Mouse (Mus musculus): ENCODE measurements around the gene Zfp964. TPM values are rescaled to one million over a fixed set of nuclear protein-coding genes. Genes with fewer than 3 reads are reported as not detected.
A peak's percentile ranks its signal among the peaks of the same experiment; 100 is the strongest.
"Not testable (repeated sequence)": the region's sequence is repeated elsewhere in the genome, so short reads cannot be mapped to it uniquely, and the experiment has no call there.

Zfp964 gene
- 1 to 10 TPM; 2.8 TPM for total RNA-seq (2021)
- long read RNA-seq, experiment 1, full-length matches to known transcripts: 1 of 1 reads
- long read RNA-seq, experiment 1, partial matches to known transcripts: 0 of 1 reads
- long read RNA-seq, experiment 1, other reads (novel, unspliced or antisense): 0 of 1 reads
- long read RNA-seq, experiment 2: 0 reads

DNA sequence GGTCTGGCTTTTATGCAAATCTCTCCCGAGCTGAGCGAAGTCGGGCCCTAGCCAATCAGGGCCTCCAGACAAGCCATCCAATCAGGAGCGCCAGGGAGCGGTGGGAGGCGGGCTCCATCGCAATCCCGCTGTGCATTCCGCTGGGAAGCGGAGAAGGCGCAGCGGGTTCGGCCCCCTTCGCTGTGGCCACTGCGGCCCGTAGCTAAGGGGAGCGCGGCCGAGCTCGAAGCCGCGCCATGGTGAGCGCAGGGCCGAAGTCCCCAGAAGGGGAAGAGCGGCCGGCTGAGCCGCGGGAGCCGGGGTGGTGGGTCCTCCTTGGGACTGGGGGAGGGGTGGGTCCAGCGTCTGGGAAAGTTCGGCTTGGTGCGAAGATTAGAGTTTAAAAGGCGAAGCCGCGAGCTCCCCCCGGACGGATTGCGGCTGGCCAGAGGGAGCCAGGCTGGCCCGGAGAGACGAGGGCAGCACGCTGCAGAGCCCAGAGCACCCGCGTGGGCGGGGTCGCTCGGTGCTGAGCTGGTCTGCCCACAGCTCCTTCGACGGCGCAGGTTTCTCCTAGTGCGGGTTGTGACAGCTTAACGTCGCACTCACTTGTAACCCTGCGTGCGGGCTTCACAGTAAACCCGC is at the start of gene Zfp964:
Gene Zfp964 (plus strand): TSS at position 122 of the 624 bp plus-strand sequence.
- peak; percentile 93 to 94 for DNase-seq

DNA sequence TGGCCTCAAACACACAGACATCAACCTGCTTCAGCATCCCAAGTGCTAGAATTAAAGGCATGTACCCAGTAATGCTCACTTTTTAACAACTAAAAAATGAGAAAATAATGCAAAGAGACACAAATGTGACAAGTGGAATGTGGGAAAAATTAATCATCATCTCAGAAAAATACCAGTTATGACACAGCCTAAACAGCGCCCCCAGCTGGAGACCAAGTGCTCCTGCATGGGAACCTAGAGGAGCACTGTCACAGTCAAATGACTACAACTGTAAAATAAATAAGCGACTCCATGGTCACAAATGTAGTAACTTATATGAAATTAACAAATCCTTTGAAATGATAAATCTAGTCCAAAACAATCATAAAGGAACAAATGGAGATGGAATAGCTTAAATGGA is 39.6 kb upstream of the Zfp964 start:
- no peak for DNase-seq

DNA sequence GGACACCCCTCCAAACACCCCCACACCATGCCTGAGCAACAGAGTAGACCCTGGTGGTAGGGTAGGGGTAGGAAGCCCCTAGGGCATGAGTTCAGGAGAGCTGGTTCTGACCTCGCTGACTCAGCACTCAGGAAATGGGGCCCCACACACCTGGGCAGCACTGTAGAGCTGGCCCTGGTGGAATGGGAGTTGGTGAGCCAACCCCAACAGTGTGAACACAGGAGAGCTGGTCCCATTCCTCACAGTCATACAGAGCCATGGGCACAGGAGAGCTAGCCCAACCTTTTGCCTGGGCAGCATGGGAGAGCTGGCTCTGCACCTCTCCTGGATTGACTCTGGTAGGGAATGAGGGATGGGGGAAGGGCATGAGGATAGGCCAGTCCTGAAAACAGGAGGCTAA is 36.2 kb upstream of the Zfp964 start:
- no peak for DNase-seq

DNA sequence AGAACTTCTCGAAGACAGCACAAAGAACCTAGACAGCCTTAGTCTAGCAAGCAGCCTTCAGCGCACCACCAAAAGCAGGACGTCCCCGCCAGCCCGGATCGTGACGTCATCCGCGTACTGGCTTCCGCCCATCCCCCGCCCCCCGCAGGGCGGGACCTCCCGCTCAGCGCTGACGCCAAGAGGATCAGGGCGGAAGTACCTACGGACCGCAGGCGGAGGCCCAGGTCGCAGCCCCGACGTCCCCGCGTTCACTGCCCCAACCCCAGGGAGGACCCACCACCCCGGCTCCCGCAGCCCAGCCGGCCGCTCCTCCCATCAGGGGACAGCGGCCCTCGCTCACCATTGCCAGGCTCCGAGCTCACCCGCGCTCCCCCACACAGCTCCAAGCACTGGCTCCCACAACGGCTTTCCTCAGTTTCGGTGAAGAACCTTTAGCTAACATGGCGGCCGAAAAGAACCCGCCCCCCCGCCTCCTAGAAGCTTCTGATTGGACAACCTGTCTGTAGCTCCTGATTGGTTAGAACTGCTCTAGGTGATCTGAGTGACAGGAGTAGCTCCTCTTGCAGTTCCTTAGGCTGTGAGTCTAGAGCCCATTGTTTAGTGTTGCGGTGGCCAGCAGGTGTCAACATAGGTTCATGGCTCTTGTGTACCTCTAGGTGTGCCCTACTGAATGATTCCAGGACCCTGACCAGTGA is 29.0 kb upstream of the Zfp964 start, which contains the start of gene Zfp868:
Gene Zfp868 (minus strand): TSS at position 454 of the 695 bp plus-strand sequence.
- DNase-seq: peak; percentile 99

DNA sequence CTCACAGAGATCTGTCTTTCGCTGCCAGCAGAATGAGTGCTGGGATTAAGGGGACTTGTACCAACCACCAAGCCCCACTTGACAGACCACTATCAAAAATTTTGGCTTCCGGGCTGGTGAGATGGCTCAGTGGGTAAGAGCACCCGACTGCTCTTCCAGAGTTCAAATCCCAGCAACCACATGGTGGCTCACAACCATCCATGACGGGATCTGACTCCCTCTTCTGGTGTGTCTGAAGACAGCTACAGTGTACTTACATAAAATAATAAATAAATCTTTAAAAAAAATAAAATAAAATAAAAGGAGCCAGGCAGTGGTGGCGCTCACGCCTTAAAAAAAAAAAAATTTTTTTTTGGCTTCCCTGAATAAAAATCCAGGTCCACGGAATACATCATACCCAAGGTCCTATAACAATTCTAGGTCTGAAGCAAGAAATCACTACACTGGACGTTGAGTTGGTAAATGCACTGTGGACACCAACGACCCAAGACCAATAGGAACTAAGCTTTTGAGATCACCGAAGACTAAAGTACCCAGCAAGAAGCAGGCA is 396 bp upstream of the Zfp964 start:
- no peak for DNase-seq

GRCm38 (mm10) chr8:69661294-69661693 is 7.0 kb downstream of the Zfp964 start:
- no peak for DNase-seq

GRCm38 (mm10) chr8:69665051-69665450 is 10.8 kb downstream of the Zfp964 start:
- not testable (repeated sequence) for DNase-seq

DNA sequence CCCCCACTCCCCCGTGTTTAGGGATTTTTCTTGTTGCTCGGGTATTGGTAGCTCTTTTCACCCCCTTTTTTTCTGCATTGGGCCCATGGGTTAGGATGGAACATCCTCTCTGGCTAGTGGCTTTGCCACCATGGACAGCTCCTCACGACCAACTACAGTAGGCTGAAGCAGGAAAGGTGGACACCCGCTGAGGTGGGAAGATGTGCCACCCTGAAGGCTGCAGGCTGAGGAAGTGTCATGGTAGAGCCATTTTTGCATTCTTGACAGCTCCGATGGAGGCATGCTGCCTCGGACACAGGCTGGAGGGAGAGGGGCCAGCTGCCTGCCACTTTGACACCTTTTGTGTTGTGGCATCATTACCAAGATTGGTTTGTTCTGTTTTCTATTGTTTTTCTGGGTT is 47.5 kb downstream of the Zfp964 start:
- no peak for DNase-seq

DNA sequence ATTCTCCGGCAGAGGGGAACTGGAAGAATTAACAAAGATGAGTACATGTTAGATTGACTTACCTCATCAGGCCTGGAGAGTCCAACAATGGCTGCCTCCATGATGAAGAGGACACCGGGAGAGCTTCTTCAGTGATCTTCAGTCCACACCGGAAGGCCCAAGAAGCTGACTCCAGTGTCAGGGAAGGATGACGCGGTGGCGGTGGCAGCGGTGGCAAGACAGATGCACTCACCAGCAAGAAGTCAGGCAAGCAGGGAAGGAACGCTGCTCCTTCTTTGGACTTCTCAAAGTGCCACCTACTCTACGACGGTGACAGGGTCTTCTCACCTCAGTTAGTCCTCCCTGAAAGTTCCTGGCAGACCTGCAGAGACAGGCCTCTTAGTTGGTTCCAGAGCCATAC is 56.3 kb downstream of the Zfp964 start, which contains the start of gene Zfp869:
Gene Zfp869 (minus strand): TSS at position 101 of the 400 bp plus-strand sequence.
- not testable (repeated sequence) for DNase-seq

GRCm38 (mm10) chr8:69713516-69713915 is 59.2 kb downstream of the Zfp964 start:
- DNase-seq: no peak

- no peak for DNase-seq
Measured at GRCm38 (mm10) chr8:69715366-69715765, 61.1 kb downstream of the Zfp964 start.

Other genes with a start within 250 kb of the Zfp964 start
- gene Gm9495, start 200.9 kb upstream of the Zfp964 start, total RNA-seq (2021): not detected
- not detected for gene Gm7697, start 131.5 kb upstream of the Zfp964 start, total RNA-seq (2021)
- 10 to 100 TPM; 12.3 to 14.9 TPM for gene Zfp868, start 28.9 kb upstream of the Zfp964 start, total RNA-seq (2021)
- 10 to 100 TPM; 22.1 to 22.7 TPM for gene Zfp869, start 56.2 kb downstream of the Zfp964 start, total RNA-seq (2021)
- gene Zfp963, start 95.5 kb downstream of the Zfp964 start, total RNA-seq (2021): 1 to 10 TPM; 3.5 to 5.1 TPM
- 1 to 10 TPM; 2.8 to 3.1 TPM for gene Gm20422, start 120.4 kb downstream of the Zfp964 start, total RNA-seq (2021)
- gene Atp13a1, start 136.7 kb downstream of the Zfp964 start, total RNA-seq (2021): 10 to 100 TPM; 40.9 to 42.3 TPM
- 10 to 100 TPM; 21.2 to 21.3 TPM for gene Zfp866, start 136.7 kb downstream of the Zfp964 start, total RNA-seq (2021)
- 10 to 100 TPM; 10.1 to 10.5 TPM for gene Gmip, start 154.2 kb downstream of the Zfp964 start, total RNA-seq (2021)
- 1 to 10 TPM; 1.4 to 1.7 TPM for gene Lpar2, start 167.9 kb downstream of the Zfp964 start, total RNA-seq (2021)
- gene Pbx4, start 178.0 kb downstream of the Zfp964 start, total RNA-seq (2021): 1 to 10 TPM; 1.1 to 1.8 TPM
- under 1 TPM in 1 of 2 experiments, not detected in 1; 0.10 TPM for gene Cilp2, start 233.2 kb downstream of the Zfp964 start, total RNA-seq (2021)
- gene Tssk6, start 247.7 kb downstream of the Zfp964 start, total RNA-seq (2021): under 1 TPM; 0.53 to 0.56 TPM
- gene Ndufa13, start 248.1 kb downstream of the Zfp964 start, total RNA-seq (2021): 100 to 1,000 TPM; 166 to 176 TPM
- gene Yjefn3, start 248.2 kb downstream of the Zfp964 start, total RNA-seq (2021): 1 to 10 TPM; 1.9 to 2.7 TPM